Mouse (Mus musculus): ENCODE measurements at regions not wholly inside any gene's neighbourhood (a gene's known extent, or its start where the extent isn't known, plus 50 kb on each side); places are given as distances from the start of the nearest gene placed in this dataset.

GRCm38 (mm10) chr13:44065741-44066185, 281.2 kb downstream of the Cd83 start:
- 62% methylated on average over 13 of the region's 13 CpGs for WGBS
- peaks cover 9% of the 10 kb centered on the region; the same call in 1 of the 2 replicates for H3K4me1 ChIP-seq (replicated peaks; ENCODE audit: control insufficient read depth, insufficient read depth, low read length)
- DNase-seq (ENCODE audit: low spot score) = no peak

GRCm38 (mm10) chr13:44067244-44067643, 282.7 kb downstream of the Cd83 start:
- DNase-seq (ENCODE audit: low spot score) (no peak), ATAC-seq (ENCODE audit: low FRiP score) (no peak)
- 86% methylated on average over 2 of the region's 2 CpGs for WGBS
- no peak overlapping the region for H3K27ac ChIP-seq
- H3K4me1 ChIP-seq (replicated peaks; ENCODE audit: control insufficient read depth, insufficient read depth, low read length) = peaks cover 4% of the 10 kb centered on the region; the same call in 1 of the 2 replicates
- no peak overlapping the region for H3K9ac ChIP-seq
- H3K9me3 ChIP-seq (ENCODE audit: control insufficient read depth, low read length) = no peaks in the 10 kb centered on the region
- H3K4me3 ChIP-seq (replicated peaks; ENCODE audit: low read length) = no peak overlapping the region
- no peaks in the 10 kb centered on the region for H3K36me3 ChIP-seq (replicated peaks; ENCODE audit: control insufficient read depth, insufficient read depth)
- no peak overlapping the region for H3K4me2 ChIP-seq (replicated peaks)
- no peaks in the 10 kb centered on the region for H3K27me3 ChIP-seq (ENCODE audit: control insufficient read depth, insufficient read depth, low read length)

More at GRCm38 (mm10) chr13:44065741-44066185, 281.2 kb downstream of the Cd83 start:
- no peak overlapping the region for H3K27ac ChIP-seq
- no peaks in the 10 kb centered on the region for H3K27me3 ChIP-seq (ENCODE audit: control insufficient read depth, insufficient read depth, low read length)
- H3K36me3 ChIP-seq (replicated peaks; ENCODE audit: control insufficient read depth, insufficient read depth) = no peaks in the 10 kb centered on the region
- no peaks in the 10 kb centered on the region for H3K9me3 ChIP-seq (ENCODE audit: control insufficient read depth, low read length)
- no peak overlapping the region for H3K4me3 ChIP-seq (replicated peaks; ENCODE audit: low read length)
- no peak for ATAC-seq (ENCODE audit: low FRiP score)
- H3K4me2 ChIP-seq (replicated peaks) = no peak overlapping the region
- H3K9ac ChIP-seq = no peak overlapping the region

- Histone ChIP-seq H3K4me3 (replicated peaks; ENCODE audit: low read length) (no peak overlapping the region), H3K27me3 (ENCODE audit: control insufficient read depth, insufficient read depth, low read length) (no peaks in the 10 kb centered on the region), H3K36me3 (replicated peaks; ENCODE audit: control insufficient read depth, insufficient read depth) (no peaks in the 10 kb centered on the region), H3K4me1 (replicated peaks; ENCODE audit: control insufficient read depth, insufficient read depth, low read length) (no peaks in the 10 kb centered on the region), H3K9me3 (ENCODE audit: control insufficient read depth, low read length) (no peaks in the 10 kb centered on the region), H3K27ac (no peak overlapping the region), H3K4me2 (replicated peaks) (no peak overlapping the region), H3K9ac (no peak overlapping the region)
- WGBS = 87% methylated on average over 5 of the region's 5 CpGs
- no peak for DNase-seq (ENCODE audit: low spot score)
- ATAC-seq (ENCODE audit: low FRiP score) = no peak
Measured at GRCm38 (mm10) chr13:44068951-44069350, 284.4 kb downstream of the Cd83 start.

- Histone ChIP-seq H3K27ac (no peak overlapping the region), H3K27me3 (ENCODE audit: control insufficient read depth, insufficient read depth, low read length) (no peaks in the 10 kb centered on the region), H3K4me3 (replicated peaks; ENCODE audit: low read length) (no peak overlapping the region), H3K4me1 (replicated peaks; ENCODE audit: control insufficient read depth, insufficient read depth, low read length) (no peaks in the 10 kb centered on the region), H3K9ac (no peak overlapping the region), H3K9me3 (ENCODE audit: control insufficient read depth, low read length) (no peaks in the 10 kb centered on the region), H3K4me2 (replicated peaks) (no peak overlapping the region), H3K36me3 (replicated peaks; ENCODE audit: control insufficient read depth, insufficient read depth) (no peaks in the 10 kb centered on the region)
- whole genome bisulfite sequencing = 85% methylated on average over 9 of the region's 9 CpGs
- ATAC-seq (ENCODE audit: low FRiP score) (no peak), DNase-seq (ENCODE audit: low spot score) (no peak)
Measured at GRCm38 (mm10) chr13:44073122-44073521, 288.5 kb downstream of the Cd83 start.

- no peak overlapping the region for H3K4me3 ChIP-seq (replicated peaks; ENCODE audit: low read length)
- DNase-seq (ENCODE audit: low spot score) (no peak), ATAC-seq (ENCODE audit: low FRiP score) (no peak)
- no peaks in the 10 kb centered on the region for H3K36me3 ChIP-seq (replicated peaks; ENCODE audit: control insufficient read depth, insufficient read depth)
- H3K27ac ChIP-seq = no peak overlapping the region
- H3K27me3 ChIP-seq (ENCODE audit: control insufficient read depth, insufficient read depth, low read length) = no peaks in the 10 kb centered on the region
- H3K9me3 ChIP-seq (ENCODE audit: control insufficient read depth, low read length) = no peaks in the 10 kb centered on the region
- H3K4me1 ChIP-seq (replicated peaks; ENCODE audit: control insufficient read depth, insufficient read depth, low read length) = no peaks in the 10 kb centered on the region
- WGBS = 89% methylated on average over 9 of the region's 9 CpGs
- H3K4me2 ChIP-seq (replicated peaks) = no peak overlapping the region
- H3K9ac ChIP-seq = no peak overlapping the region
Measured at GRCm38 (mm10) chr13:44074172-44074571, 289.6 kb downstream of the Cd83 start.

GRCm38 (mm10) chr13:44077022-44077421, 292.4 kb downstream of the Cd83 start:
- Histone ChIP-seq H3K9ac (no peak overlapping the region), H3K27ac (no peak overlapping the region), H3K9me3 (ENCODE audit: control insufficient read depth, low read length) (no peaks in the 10 kb centered on the region), H3K4me1 (replicated peaks; ENCODE audit: control insufficient read depth, insufficient read depth, low read length) (no peaks in the 10 kb centered on the region), H3K36me3 (replicated peaks; ENCODE audit: control insufficient read depth, insufficient read depth) (no peaks in the 10 kb centered on the region), H3K4me3 (replicated peaks; ENCODE audit: low read length) (no peak overlapping the region), H3K4me2 (replicated peaks) (no peak overlapping the region), H3K27me3 (ENCODE audit: control insufficient read depth, insufficient read depth, low read length) (no peaks in the 10 kb centered on the region)
- no peak for DNase-seq (ENCODE audit: low spot score)
- 86% methylated on average over 10 of the region's 10 CpGs for whole genome bisulfite sequencing
- no peak for ATAC-seq (ENCODE audit: low FRiP score)

GRCm38 (mm10) chr13:44085621-44086510, 301.3 kb downstream of the Cd83 start:
- Histone ChIP-seq H3K4me3 (replicated peaks; ENCODE audit: low read length) (no peak overlapping the region), H3K9ac (no peak overlapping the region), H3K27me3 (ENCODE audit: control insufficient read depth, insufficient read depth, low read length) (no peaks in the 10 kb centered on the region), H3K4me1 (replicated peaks; ENCODE audit: control insufficient read depth, insufficient read depth, low read length) (no peaks in the 10 kb centered on the region), H3K27ac (no peak overlapping the region), H3K9me3 (ENCODE audit: control insufficient read depth, low read length) (no peaks in the 10 kb centered on the region), H3K4me2 (replicated peaks) (no peak overlapping the region), H3K36me3 (replicated peaks; ENCODE audit: control insufficient read depth, insufficient read depth) (no peaks in the 10 kb centered on the region)
- ATAC-seq (ENCODE audit: low FRiP score) (no peak), DNase-seq (ENCODE audit: low spot score) (no peak)
- 69% methylated on average over 10 of the region's 10 CpGs for WGBS

- ATAC-seq (ENCODE audit: low FRiP score) = no peak
- 61% methylated on average over 4 of the region's 4 CpGs for WGBS
- H3K27me3 ChIP-seq (ENCODE audit: control insufficient read depth, insufficient read depth, low read length) = no peaks in the 10 kb centered on the region
- no peak overlapping the region for H3K4me2 ChIP-seq (replicated peaks)
- H3K27ac ChIP-seq = no peak overlapping the region
- no peak for DNase-seq (ENCODE audit: low spot score)
- H3K9ac ChIP-seq = no peak overlapping the region
- H3K36me3 ChIP-seq (replicated peaks; ENCODE audit: control insufficient read depth, insufficient read depth) = no peaks in the 10 kb centered on the region
- H3K4me3 ChIP-seq (replicated peaks; ENCODE audit: low read length) = no peak overlapping the region
- no peaks in the 10 kb centered on the region for H3K4me1 ChIP-seq (replicated peaks; ENCODE audit: control insufficient read depth, insufficient read depth, low read length)
- H3K9me3 ChIP-seq (ENCODE audit: control insufficient read depth, low read length) = no peaks in the 10 kb centered on the region
Measured at GRCm38 (mm10) chr13:44086801-44087200, 302.2 kb downstream of the Cd83 start.

- Histone ChIP-seq H3K36me3 (replicated peaks; ENCODE audit: control insufficient read depth, insufficient read depth) (no peaks in the 10 kb centered on the region), H3K4me2 (replicated peaks) (no peak overlapping the region), H3K9ac (no peak overlapping the region), H3K27me3 (ENCODE audit: control insufficient read depth, insufficient read depth, low read length) (no peaks in the 10 kb centered on the region), H3K9me3 (ENCODE audit: control insufficient read depth, low read length) (0 out of 2 replicates have a peak, but pooled peaks cover 4% of the 10 kb centered on the region), H3K27ac (no peak overlapping the region), H3K4me1 (replicated peaks; ENCODE audit: control insufficient read depth, insufficient read depth, low read length) (peaks cover 31% of the 10 kb centered on the region), H3K4me3 (replicated peaks; ENCODE audit: low read length) (no peak overlapping the region)
- WGBS = 92% methylated on average over 2 of the region's 2 CpGs
- DNase-seq (ENCODE audit: low spot score) (no peak), ATAC-seq (ENCODE audit: low FRiP score) (no peak)
Measured at GRCm38 (mm10) chr13:44097141-44097540, 312.6 kb downstream of the Cd83 start.
